Mouse (Mus musculus) cerebellum, postnatal 4 days (tissue): Measurements from ENCODE around the gene Capn1.

Experiments used
- DNase-seq, 2 experiments: peaks; one replicate each; pipeline ENCODE4 v3.0.0; 2022; ENCODE audit warnings: low spot score in 2 of 2, mixed read lengths in 1 of 2

Gene Capn1

DNA sequence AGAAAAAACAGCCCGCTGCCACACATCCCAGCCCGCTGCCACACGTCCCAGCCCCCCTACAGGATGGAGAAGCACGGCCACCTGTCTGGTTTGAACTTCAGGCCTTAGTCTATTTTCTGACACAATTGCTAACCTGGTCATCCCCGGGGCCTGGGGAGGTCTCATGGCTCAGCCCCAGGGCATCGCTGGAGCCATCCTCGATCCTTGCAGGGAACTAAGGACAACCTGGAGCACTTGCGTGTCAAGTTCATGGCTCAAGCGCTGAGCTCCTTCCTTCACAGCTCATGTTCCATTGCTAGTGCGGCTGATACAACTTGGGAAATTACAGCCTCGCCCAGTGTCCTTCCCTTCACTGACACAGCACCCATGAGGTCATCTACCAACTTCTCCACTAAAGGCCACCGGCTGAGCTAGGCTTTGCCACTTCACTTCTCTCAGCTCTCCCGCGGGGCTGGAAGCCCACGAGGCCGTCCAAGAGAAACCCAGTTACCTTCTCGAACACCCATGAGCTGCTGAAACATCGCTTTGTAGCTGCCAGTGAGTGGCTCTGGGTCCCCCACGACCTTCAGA is 62.4 kb downstream of the Capn1 start:
- DNase-seq = no peak

DNA sequence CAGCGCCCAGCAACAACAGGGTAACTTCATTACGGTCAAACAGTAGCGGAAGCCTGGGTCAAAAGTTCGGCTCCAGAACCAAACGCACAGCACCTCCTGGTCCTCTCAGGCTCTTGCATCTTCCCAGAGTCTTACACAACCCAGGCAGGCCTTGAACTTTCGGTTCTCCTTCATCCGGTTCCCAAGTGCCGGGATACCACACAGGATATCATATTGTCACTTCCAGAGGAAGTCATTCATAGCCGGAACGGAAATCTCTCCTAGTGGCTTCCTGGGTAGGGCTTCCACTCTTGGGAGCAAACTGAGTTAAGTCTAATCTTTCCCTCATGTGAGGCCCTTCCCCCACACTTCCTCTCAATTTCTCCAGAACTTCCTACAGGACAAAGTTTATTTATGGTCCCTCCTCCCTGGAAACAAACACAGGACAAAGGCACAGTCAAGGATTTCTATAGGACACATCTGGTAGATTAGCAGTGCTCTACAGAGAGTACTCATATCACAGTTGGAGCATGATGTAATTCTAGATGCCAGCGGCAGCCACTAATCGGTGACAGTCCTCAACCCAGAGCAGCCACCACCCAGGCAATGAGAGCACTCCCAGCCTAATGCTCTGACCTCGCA is 63.5 kb downstream of the Capn1 start:
- no peak for DNase-seq

DNA sequence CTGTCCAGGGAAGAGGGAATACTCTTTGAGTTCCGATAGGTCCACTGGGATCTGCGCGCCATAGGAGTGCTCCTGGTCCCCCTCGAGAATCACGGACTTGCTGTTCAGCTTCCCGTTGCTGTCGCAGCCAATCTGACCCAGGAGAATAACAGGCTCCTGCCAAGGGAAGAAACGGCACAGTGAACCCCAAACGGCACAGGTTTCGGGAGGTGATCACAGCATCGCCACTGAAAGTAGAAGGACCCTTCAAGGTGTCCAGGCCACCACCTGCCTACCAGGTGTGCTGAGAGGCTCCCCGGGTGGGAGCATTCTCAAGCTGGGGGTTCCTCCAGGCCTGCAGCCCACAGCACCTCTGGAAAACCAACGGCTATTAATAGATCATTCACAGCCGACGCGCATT is 64.1 kb downstream of the Capn1 start:
- DNase-seq = no peak

- DNase-seq = no peak
Observed at GRCm38 (mm10) chr19:5950218-5950617, 65.5 kb downstream of the Capn1 start.

GRCm38 (mm10) chr19:5945891-5946290 is 69.8 kb downstream of the Capn1 start:
- no peak for DNase-seq

DNA sequence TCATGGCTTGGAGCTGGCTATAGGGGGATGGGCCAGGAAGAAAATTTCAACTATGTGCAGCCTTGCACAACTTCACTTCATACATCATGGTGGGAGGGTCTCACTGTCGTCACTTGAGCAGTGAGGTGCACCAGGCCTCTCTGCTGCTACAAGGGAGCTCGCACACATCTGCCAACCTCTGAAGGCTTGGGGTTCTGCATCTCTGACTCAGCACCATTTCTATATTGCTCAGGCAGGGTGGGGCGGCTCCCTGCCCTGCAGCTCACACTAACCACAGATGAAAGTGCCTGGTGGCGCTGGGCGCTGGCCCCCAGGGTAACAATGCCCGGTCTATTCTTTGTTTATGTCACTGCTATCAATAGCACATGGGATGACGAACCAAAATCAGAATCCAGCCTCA is 70.7 kb downstream of the Capn1 start:
- no peak for DNase-seq

DNA sequence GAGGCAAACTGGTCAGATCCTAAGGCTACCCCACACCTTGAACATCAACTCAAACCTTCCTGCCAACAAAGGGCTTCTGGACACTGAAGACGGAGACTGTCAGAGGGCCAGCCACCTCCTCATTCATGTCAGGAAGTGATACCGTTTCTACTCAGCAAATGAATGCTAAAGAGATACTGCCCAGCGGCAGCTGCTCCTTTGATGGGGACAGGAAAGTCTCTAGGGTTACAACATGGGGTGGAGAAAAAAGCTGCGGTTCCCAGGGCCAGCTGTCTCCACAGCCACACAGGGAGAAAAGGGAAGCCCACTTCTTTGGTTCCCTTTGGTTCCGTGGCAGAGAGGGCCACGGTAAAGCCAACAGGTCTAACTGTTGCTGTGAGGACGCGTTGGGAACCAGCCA is 71.6 kb downstream of the Capn1 start:
- DNase-seq = no peak

DNA sequence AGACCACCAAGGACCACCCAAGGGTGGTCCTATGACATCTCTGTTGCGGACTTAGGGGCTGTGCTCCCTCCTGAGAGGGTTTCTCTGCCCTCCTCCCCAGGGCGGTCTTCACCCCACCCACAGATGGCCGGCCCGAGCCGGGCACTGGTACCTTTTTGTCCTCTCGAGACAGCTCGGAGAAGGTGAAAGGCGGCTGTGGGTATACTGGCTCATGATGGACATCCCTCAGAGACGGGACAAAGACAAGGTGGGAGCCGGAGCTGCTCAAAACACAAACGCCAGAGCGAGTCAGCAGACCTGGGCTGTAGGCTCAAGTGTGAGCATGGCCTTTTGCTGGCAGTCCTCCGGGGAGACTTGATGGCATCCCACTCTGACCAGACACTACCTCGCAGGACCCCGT is 72.3 kb downstream of the Capn1 start:
- no peak for DNase-seq

DNA sequence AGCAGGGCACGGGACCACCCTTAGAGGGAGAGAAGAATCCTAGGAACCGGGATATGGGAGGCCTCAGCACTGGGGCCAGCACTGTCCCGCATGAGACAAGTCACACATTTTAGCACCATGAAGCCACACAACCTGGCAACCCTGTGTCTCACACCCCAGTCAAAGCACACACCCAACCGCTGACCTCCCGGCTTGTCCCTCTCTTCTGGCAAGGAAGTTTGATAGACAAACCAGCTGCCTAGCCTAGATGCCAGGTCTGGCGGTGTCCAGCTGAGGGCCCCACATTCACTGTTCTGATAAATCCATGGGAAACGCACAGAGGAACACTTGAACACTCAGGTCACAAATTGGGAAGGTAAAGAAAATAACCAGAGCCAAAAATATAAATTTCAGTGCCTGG is 73.1 kb downstream of the Capn1 start:
- no peak for DNase-seq

DNA sequence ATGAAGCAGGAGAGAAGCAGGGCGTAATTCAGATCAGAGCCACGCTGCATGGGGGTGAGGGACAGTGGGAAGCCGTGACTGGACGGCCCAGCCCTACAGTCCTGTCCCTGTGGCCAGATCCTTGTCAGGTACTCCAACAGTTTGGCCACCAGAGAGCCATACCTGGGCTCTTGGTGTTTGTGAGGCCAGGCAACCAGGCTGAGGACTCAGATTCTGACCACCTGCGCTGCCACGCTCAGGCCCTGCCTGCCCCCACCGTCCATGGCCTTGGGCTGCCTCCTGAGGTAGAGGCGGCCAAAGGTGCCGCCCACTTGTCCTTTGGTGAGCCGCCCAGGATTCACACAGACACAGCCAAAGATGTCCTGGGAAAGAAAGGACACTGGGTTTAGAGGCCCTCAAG is 75.0 kb downstream of the Capn1 start:
- DNase-seq = no peak

- DNase-seq = peak in 1 of 2 experiments; percentile 75
Observed at GRCm38 (mm10) chr19:5940173-5940572, 75.5 kb downstream of the Capn1 start.

DNA sequence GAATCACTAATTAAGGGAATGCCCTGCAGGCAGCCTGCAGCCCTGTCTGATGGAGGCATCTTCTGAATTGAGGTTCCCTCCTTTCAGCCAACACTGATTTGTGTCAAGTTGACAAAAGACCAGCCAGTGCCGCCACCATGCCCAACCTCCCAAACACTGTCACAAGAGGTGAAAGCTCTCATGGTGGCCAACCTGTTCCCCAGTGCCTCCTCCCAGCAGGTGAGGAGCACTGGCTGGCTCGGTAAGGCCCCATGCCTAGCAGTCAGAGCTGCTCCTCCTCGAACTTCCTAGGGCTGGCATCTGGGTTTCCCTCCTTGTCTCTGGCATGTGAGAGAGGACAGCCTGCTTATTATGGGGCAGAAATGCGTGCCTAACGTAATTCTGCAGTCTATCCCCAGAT is 76.0 kb downstream of the Capn1 start:
- DNase-seq = no peak
